Mouse (Mus musculus): Measurements from ENCODE around the gene Bmp2k. TPM values are rescaled to one million over a fixed set of nuclear protein-coding genes. Genes with fewer than 3 reads are reported as not detected.

Gene Bmp2k
- total RNA-seq, 4 experiments from 2014 or later = 14.8 to 18.4 (median 16.2) TPM

DNA sequence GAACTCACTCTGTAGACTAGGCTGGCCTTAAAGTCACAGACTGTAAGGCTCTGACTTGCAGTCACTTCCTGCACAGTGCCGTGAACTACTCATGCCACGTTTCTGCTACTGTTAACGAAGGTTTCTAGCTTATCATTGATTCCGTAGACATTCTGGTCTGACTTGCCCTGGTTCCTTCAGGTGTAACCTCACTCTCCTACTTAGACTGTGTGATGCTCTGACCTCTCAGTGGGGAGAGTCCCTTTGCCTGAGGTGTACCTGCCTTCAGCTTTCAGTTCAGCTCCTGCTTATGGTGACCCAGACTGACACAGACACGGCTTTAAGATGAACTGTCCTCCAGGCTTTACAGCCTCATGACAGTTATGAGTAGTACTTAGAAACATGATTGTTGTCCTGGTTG is 56.7 kb downstream of the Bmp2k start:
- DNase-seq (ENCODE audit: low spot score in 2 of 2) = no peak

DNA sequence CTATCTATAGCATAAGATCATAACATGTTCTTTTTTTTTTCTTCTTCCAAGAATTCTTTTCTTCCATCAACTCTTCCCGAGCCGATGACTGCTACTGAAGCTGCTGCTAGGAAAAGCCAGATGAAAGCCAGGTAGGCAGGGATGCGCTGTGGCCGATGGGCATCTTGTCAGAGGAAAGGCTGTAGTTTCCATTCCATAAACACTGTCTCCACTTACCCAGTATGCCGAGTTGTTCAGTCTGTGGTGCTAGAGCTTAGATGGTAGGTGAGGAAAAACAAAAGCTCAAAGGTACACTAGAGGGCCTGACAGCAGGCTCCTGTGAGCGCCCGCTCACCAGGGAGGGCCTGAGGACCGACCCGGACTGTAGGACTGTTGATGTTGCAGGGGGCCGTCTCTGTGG is 57.3 kb downstream of the Bmp2k start:
- no peak for DNase-seq (ENCODE audit: low spot score in 2 of 2)

DNA sequence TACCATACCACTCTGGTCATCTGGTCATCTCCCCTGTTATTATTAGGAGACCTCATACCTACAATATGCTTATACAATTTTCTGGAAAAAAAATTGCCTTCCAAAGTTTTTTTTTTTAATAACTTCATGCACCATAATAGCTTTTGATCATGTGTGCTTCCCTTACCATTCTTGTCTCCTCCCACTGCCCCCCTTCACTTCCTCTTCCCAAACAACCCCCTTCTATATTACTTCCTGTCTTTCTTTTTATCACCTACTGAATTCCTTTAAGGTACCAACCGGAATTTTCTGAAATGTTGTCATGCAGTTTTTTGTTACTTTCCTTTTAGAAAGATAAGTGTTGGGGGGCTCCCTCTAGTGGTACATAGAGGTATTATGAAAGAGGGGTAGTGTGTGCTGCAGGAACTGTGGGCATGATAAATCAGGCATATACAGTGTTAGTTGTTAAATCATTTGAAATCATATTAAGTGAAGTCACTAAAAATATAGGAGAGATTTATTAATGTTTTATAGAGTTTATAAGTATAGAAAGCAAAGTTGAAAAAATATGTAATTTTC is 58.1 kb downstream of the Bmp2k start:
- no peak for DNase-seq (ENCODE audit: low spot score in 2 of 2)

DNA sequence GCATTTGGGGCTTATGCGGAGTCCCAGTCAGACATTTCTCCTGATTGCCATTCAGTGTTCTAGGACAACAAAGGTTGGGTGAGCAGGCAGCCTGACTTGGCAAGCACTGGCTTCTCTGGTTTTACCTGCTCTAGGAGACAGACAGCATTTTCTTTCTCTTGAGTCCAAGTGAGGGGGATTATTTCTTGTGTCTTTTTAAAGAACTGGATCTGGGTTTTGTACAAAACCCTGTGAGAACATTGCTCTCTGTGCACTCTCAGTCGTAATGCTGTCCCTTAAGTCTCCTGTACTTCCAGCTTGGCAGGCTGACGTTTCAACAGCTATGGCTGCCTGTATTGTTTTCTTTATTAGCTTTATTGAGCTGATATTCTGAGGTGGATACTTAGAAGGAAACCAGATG is 58.9 kb downstream of the Bmp2k start:
- no peak for DNase-seq (ENCODE audit: low spot score in 2 of 2)

DNA sequence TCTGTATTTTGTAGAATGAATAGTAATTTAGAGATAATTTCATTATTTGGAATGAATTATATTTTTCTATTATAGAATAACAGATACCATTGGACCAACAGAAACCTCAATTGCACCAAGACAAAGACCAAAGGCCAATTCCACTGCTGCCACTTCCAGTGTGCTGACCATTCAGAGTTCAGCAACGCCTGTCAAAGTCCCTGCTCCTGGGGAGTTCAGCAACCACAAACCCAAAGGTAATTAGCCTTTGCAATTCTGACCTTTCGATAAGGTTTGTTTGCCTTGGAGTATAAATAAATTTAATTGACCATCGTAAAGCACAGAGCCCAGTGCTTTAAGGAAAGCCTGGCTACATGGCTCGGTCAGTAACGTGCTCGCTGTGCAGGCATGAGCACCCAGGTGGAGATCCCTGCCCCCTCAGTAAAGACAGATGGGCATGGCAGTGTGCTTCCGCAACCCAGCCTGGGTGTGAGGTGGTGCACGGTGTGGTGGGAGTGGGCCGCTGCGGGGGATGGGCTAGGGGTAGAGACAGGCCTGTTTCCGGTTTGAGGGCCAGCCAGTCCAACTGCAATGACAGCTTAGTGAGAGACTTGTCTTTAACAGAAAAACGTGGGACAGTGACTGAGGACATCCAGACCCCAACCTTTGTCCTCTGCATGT is 59.4 kb downstream of the Bmp2k start:
- no peak for DNase-seq (ENCODE audit: low spot score in 2 of 2)

DNA sequence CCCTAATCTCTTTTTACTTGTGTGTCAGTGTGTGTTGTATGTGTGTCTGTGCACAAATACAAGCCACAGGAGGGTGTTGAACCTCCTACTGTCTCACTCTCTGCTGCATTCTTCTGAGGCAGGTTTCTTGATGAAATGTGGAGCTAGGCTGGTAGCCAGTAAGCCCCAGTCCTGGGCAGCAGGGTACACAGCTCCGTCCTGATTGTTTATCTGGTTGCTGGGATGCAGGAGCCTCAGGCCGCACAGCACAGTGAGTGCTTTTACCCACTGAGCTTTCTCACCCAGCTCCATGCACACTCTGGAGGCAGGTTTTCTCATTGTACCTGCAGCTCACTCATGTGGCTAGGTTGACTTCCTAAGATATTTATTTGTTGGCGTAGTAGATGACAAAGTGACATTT is 63.4 kb downstream of the Bmp2k start:
- DNase-seq (ENCODE audit: low spot score in 2 of 2) = no peak

DNA sequence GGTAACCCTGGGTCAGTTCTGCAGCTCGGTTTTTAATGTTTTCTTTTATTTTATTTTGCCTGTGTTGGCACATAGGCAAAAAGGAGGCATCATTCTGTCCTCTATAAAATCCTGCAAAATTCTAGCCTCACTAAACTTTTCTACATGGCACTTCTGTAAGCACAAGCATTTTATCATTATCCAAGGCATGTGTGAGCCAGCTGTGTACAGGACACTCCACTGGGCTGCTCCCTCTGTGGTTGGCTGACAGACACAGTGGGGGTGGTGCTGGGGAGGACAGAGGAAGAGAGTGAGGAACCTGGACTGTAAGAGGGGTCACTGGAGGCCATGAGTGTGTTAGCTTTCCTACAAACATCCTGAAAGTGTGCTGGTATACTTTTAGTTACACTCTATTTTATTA is 64.6 kb downstream of the Bmp2k start:
- no peak for DNase-seq (ENCODE audit: low spot score in 2 of 2)

DNA sequence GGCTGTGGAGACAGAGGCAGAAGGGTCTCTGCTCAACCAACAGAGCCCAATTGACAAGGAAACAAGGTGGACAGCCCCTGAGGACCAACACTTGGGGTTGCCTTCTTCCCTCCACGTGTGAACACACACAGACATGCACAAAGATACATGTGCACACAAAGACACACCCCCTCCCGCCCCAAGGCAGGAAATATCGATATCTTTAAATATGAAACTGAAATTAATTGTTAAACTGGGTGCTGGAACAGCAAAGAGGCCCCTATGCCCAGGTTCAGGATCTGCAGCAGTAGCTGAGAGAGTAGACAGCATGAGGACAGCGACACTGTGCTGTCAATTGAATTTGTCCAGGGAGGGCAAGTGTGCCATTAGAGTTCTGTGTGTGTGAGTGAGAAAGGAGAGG is 68.3 kb downstream of the Bmp2k start:
- no peak for DNase-seq (ENCODE audit: low spot score in 2 of 2)

DNA sequence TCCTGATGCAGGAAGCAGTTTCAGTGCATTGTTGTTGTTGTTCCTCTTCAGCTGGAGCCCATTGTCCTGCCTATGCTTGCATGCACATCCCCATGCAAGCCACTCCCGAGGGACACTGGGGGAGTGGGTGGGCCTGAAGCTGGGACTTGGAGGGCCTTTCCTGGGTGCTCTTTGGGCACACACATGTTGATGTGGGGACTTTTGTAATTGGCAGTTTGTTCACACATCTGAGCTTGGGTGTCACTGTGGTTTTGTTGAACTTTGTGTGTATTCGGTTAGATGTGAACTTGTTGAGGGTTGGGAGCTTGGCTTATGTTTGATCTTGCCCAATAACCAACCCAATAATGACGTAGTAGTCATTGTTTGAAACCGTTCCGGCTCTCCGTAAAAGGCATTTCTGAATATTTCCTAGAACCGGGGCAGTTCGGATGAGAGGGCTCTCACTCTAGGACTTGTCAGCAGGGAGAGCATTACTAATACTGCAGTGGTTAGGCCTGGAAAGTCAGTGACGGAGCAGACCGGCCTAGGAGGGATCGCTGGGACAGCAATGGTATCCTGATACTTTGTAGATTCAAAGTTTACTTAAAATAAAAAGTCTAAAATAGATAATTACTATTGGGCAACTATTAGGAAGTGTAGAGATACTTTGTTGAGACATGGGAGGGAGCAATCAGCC is 78.1 kb downstream of the Bmp2k start:
- no peak for DNase-seq (ENCODE audit: low spot score in 2 of 2)

DNA sequence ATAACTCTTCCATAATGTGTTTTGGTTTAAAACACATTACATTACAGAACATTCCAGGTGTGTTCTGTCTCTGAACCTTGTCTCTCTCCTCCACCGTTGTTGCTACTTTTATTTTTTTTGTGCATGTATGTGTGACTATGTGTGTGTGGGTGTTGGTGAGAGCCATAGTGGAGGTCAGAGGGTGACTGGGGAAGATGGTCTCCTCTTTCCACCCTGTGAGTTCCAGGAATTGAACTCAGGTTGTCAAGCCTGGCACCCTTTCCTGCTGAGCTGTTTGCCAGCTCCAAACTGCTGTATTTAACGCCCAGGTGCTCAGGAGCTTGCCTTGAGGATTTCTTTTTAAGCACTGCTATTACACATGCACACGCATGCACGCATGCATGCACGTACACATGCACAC is 78.7 kb downstream of the Bmp2k start:
- no peak for DNase-seq (ENCODE audit: low spot score in 2 of 2)

DNA sequence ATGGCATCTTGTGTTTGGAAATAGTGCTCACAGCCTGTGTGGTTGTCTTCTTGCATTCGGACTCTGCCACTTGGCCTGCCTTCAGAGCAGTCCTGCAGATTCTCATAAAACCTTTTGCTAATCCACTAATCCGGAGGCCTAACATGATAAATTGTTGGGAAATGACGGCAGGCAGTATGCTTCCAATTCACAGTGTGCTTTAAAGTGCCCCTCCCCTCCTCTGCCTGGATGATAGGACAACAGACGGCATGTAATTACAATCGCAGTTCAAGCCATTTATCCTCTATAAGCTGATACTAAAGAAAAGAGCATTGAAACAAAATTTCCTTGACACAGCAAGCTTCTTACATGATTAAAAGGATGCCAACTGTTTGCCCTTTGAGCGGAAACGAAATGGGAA is 80.2 kb downstream of the Bmp2k start:
- no peak for DNase-seq (ENCODE audit: low spot score in 2 of 2)

DNA sequence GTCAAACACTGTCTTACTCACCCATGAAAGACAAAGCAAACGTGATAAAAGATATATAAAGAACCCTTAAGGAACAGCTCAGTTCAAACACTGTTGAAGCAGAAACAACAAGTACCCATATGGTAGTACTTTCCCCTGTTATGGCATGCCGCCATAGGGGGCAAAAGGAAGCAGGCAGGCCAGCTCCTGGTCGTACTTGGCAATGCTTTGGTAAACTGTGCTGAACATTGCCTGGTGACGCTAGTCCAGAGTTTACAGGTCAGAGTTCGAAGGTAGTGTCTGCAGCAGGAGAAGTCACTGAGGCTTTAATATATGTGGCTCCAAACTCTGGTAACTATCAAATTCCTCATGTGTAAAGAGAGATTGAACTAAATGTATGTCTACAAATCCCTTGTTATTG is 81.2 kb downstream of the Bmp2k start:
- no peak for DNase-seq (ENCODE audit: low spot score in 2 of 2)

DNA sequence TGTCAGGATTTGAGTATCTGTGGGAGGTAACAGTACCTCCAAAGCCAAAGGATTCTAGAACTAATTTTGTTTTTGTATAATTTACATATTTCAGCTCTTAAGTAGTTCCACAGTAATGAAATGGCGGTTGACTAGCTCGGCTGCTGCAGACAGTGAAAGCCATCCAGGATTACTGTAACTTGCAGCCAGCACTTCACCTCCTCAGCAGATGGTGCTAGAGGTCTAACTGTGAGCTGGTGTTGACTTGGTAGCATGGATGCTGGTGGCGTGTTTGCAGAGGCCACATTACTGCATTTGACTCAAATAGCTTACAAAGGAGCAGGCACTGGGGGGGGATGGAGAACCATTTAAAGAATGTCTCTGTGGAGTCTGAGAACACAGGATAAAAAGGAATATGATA is 84.0 kb downstream of the Bmp2k start:
- DNase-seq (ENCODE audit: low spot score in 2 of 2) = peak in 1 of 2 experiments; percentile 48

DNA sequence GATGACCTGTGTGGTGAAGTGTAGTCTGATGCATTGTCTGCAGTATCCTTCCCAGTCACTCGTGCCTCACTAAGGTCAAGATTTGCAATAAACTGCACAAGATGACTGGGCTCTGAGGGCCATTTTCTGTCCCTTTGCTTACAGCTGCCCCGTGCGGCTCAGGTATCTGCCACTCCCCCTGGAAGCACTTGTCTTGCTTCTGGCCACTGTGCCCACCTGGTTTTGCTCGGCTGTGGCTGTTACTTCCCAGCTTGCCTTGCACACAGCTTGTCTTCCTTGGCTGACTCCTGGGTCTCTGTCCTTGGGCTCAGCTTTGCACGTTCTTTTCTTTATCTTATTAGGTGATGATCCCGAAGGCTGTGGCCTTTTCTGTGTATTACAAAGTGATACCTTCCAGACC is 86.2 kb downstream of the Bmp2k start:
- DNase-seq (ENCODE audit: low spot score in 2 of 2) = no peak

DNA sequence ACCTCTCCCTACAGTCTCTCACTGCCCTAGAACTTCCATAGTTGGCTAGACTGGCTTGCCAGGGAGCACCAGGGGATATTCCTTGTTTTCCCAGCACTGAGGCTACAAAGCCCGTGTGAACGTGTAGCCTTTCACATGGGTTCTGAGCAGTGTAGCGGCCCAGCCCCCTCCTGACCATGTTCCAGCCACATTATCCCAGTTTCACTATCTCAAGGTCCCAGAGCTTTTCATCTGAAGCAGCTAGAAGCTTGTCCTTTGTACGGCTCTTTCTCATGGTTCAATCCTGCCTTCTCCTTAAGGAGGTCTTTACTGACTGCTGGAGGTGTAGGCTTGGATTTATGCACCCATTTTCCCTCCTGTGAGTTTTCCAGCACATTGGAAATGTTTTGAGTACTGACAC is 87.1 kb downstream of the Bmp2k start:
- DNase-seq (ENCODE audit: low spot score in 2 of 2) = no peak

DNA sequence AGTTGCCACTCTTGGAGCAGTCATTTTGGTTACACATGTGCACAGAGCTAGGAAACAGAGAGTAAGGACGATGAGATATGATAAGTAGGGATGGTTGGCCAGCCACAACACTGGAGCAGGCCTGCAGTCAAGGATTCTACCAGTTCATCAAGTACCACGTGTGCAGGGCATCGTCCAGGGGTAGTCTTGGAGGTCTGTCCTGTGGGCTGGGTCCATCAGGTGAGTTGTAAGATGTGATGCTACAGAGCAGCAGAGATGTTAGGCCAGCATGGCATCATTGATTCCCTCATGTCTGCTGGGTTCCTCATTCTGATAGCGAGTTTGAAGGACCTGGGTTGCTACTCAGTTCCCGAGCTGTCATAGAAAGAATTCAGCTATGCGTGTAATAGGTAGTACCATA is 87.6 kb downstream of the Bmp2k start:
- DNase-seq (ENCODE audit: low spot score in 2 of 2) = no peak

DNA sequence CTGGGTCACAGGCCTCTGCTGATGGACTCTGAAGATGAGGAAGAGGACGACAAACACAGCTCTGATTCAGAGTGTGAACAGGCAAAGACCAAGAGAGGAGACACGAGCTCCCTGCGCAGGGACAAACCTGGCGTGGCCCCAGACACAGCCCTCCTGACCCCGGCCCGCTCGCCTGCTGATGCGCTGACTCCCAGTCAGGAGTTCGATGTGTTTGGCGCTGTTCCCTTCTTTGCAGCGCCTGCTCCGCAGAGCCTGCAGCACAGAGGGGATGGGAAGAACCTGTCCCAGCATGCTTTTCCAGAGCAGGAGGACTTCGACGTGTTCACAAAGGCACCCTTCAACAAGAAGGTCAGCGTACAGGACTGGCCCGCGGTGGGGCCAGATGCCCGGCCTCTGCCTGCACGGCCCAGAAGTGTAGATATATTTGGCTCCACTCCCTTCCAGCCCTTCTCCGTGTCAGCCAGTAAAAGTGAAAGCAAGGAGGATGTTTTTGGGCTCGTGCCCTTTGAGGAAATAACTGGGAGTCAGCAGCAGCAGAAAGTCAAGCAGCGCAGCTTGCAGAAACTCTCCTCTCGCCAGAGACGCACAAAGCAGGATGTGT is 89.6 kb downstream of the Bmp2k start:
- no peak for DNase-seq (ENCODE audit: low spot score in 2 of 2)

DNA sequence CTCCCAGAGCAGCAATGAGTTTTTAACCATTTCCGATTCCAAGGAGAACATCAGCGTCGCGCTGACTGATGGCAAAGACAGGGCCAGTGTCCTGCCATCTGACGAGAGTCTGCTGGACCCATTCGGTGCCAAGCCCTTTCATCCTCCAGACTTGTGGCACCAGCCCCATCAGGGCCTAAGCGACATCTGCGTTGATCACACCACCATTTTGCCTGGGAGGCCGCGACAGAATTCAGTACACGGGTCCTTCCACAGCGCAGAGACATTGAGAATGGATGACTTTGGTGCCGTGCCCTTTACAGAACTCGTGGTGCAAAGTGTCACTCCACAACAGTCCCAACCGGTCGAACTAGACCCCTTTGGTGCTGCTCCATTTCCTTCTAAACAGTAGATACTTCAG is 90.3 kb downstream of the Bmp2k start:
- no peak for DNase-seq (ENCODE audit: low spot score in 2 of 2)

DNA sequence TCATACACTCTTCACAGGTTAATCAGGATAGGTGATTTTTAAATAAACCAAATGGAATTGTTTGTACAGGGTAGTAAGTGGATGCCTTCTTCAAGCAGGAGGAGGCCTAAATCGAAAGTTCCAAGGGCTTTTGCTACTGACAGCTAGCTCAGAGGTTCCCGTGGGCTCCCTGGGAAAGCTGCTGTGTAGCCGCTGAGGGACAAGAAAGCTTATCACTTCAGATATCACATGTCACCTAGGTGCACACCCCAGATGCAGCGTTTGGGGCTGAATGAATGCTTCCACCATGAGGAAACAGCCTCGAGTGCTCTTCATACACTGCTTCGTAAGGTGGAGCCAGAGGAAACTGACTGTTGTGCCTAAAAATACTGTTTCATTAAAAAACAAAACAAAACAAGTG is 90.7 kb downstream of the Bmp2k start:
- DNase-seq (ENCODE audit: low spot score in 2 of 2) = no peak

DNA sequence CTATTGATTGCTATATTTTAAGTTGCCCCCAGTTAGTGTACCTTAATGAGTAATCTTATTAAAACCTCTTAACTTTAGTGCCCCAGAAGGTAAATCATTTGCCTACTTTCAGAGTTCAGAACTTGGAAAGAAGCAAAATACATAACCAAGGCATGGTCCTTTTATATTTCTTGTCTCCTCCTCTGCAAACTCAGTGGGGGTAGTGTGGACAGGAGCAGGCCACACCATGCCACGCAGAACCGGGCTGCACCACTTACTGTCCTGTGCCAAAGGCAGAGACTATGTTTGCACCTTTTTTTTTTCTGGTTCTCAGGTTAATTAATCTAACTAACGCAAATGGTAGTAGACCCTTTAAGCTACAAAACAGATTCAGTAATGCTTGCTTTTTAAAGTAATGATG is 91.9 kb downstream of the Bmp2k start:
- no peak for DNase-seq (ENCODE audit: low spot score in 2 of 2)

DNA sequence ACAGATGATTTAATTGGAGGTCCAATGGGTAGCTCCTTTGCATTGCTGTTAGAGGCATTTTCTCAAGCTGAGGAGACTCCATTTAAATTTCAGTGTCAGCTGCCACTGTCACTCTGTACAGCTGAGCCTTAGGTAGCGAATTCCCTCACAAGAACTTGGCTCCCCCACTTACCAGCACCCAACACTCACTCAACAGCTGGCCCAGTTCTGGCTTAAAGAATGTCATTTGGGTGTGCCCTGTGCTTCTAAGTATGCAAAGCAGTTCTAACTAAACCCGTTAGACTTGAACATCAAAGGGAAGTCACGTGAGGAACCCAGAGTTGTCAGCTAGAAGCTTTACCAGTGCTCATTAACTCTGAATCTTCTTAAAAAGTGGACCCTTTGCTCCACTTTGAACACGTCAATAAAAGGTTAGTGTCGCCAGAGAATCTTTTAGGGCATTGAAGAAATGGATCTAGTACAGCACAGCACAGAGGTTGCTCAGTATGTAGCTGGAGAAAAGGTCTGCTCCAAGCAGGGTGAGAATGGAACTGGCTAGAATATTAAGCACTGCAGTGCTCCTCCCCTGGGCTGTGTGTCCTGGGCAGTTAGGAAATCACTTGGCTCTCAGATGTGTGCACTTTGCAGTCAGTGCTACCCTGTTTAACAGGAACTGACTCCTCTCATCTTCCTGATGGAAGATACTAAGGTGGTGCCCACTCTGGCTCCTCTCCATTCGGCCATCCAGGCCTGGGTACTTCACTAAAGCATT is 92.7 kb downstream of the Bmp2k start:
- no peak for DNase-seq (ENCODE audit: low spot score in 2 of 2)

DNA sequence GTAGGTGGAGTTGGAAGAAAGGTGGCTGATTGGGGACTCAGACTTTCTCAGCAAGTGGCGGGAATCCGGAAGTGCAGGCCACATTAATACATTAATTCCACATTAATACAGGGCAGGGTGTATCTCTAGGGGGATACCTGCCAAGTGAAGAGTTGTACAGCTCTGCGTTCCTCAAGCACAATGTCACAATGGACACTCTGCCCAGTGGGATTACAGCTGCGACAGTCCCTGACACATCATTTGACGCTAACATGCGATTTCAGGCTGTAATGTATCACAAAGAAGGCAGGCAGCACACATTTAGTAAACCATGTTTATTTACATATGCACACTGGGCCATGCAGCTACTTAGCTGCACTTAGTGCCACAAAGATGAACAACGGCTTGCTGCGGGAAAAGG is 95.5 kb downstream of the Bmp2k start:
- DNase-seq (ENCODE audit: low spot score in 2 of 2) = no peak
